Mouse (Mus musculus) thymus, postnatal 4 days (tissue): ENCODE measurements around the gene Card10.
"Not testable (repeated sequence)": the region's sequence is repeated elsewhere in the genome, so short reads cannot be mapped to it uniquely, and the experiment has no call there.

Experiments used
- DNase-seq: peaks from one replicate; pipeline ENCODE4 v3.0.0; 2021

Gene Card10

DNA sequence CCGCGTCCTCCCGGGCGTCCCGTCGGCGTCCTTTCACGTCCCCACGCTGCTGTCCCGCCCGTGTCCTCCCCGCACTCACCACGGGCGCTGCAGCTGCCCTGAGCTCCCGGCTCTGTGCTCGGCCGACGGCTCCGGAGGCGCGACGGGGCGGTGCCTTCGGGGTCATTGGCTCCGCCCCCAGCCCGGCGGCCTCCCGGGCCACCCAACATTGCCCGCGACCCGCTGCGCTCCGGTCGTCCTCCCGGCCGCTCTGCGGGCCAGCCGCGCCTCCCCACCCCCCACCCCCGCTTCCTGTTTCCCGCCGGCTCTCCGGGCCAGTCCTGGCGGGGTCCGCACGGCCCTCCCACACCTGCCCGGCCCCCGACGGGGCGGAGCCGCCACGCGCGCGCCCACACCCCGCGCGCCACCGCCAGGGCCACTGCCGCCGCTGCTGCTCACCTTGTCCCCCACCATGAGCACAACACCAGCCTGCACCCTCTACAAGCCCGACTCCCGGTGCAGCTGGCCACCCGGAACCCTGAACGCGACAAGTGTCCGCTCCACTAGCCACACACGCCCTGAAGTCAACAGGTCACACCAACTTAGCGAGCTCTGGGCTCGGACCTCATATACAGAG lies at the start of gene Card10:
Gene Card10 (minus strand): TSS at position 267 of the 616 bp plus-strand sequence.
- peak; percentile 72 for DNase-seq

DNA sequence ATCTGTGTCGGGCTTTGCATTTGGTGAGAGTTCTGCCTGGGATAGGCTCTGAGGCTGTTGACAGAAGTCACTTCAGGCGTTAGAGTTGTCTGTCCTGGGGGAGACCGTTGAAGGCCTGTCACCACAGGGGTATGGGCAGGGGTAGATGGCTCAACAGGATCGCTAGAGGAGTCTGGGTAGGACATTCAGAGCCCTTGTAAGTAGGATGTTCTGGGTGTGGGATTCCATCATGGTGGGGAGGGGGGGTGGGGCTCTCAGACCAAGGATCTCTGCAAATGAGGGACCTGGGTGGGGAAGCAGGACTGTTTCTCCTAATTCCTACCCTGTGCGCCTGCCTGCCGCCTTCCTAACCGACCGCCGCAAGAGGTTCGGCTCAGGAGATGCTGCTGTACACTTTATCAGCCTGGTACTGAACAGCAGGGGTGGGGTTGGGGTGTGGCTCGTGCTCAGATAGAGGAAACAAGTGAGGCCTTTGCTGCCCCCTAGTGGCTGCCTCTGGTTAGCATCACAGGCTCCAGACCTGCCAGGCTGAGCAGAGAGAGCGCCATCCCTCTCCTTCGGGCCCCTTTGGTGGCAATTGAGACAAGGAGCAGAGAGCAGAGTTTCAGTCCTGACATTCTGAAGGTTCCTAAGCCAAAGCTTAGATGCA lies 48.8 kb upstream of the Card10 start:
- DNase-seq, result peak; percentile 96

DNA sequence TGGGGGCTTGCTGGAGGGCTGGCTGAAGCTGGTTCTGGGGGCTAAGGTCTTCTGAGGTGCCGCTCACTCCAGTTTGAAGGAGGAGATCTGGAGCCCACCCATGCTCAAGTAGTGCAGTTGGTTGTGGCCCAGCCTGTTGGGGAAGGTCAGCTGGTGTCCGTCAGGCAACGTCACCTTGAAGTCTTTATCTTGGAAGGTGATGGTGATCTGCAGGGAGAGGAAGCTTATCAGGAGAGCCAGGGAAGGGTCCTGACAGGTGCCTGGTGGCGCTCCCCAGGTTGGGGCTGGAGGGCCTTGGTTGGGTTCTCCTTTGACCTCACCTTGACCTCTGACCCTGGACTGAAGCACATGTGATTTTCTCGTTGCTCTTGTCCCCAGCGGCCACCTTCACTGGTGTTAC lies 48.1 kb upstream of the Card10 start:
- DNase-seq, result no peak

DNA sequence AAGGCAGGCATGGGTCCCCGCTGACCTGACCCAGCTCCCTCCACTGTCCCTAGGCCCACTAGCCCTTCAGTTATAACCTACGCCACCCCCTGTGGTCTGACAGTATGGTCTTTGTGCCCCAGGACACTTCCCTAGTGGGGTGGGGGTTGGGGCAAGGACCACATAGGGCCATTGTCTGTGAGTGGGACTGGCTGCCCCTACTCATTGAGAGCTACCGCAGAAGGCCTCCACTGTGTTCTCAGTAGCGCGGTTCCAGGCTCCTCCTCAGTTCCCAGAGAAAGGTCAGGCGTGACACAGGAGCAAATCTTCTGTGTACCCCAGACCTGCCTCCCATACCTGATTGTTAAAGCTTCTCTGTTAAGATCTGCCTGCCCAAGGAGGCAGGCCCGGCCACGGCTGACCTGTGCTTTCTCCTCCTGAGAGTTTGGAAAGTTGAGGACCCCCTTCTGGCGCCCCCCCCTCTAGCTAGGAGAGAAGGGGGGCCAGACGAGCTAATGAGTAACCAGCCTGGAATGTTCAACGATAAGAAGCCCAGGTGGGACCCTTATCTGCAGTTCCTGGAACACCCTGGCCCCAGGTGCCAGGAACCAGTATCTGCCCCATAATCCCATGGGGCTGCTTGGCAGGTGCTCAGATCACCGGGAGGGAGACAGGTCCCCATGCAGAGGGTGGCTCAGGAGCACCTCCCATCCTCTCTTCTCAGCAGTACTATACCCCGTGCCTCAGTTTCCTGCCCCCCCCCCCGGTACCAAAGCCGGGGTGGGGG lies 47.4 kb upstream of the Card10 start:
- DNase-seq, result no peak

DNA sequence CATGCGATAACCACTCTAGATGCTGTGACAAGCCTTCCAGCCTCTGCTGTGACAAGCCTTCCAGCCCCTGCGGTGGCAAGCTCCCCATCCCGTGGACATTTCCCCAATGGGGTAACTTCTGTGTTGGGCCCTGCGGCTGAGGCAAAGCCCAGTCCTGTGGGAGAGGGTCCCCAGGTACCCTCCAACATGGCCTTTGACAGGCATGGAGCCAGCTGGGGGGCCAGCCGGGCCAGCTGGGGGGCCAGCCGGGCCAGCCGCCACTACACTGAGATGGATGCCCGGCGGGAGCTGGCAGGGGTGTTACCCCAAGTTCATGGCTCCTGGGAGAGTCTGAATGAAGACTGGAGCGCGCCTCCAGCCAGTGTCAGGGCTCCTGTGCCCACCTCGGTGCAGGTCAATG lies 46.6 kb upstream of the Card10 start:
- no peak for DNase-seq

DNA sequence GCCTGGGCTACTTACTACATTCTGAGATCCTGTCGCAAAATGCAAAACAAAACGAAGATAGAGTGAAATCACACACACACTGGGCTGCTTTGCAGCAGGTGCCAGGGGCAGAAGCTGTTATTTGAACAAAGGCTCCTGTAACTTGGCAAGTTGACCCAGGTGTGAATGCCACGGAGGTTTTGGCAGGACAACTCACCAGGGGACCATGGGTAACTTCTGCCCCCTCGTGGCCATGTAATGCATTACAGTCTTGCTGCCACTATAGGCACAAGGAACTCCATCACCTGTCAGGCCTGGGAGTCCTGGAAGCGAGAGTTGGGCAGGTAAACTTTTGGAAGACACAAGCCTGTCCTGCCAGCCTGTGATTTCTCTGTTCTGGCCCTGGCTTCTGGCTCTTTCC lies 45.6 kb upstream of the Card10 start:
- peak; percentile 92 for DNase-seq

DNA sequence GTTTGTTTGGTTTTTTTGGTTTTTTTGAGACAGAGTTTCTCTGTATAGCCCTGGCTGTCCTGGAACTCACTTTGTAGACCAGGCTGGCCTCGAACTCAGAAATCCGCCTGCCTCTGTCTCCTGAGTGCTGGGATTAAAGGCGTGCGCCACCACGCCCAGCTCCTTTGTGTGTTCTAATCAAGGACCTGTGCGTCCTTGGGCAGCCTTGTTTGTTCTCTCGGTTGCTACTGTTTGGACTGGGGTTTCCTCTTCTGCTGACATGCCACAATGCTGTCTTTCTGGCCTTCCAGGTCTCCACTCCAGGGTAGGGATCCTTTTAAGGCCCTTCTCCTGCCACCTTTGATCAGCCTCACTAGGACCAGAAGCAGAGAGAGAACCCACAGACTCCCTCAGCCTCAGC lies 44.0 kb upstream of the Card10 start:
- DNase-seq, result not testable (repeated sequence)

DNA sequence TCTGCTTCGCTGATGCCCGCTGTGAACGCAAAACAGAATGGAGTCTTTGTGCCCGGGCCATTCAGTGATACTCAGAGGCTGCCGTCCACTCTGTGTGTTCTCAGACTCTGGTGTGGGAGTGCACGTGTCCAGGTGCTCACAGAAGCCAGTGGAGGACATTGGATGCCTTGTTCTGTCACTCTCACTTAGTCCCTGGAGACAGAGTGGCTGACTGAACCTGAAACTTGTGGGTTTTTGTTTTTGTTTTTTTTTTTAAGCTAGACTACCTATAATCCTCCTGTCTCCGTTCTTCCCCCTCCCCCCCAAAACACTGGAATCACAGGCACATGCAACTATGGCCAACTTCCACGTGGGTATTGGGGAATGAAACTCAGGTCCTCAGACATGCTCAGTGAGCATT lies 43.5 kb upstream of the Card10 start:
- DNase-seq, result no peak

DNA sequence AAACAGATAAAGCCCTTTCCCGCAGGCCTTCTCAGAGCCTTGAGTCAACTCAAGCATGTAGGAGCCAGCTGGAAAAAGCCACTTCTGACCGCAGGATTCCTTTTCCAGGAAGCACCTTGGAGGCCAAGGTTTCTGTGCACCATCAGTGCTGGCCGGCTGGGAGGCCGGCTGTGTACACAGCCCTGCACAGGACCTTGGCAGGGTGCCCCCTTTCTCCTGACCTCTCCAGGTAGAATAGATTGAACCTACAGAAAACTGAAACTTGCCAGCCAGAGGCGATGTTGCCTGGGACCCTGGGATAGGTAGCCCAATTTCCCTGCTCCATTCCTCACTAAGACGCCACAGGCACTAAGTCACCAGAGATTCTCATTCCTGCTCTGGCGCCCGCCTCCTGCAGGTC lies 43.0 kb upstream of the Card10 start:
- no peak for DNase-seq

DNA sequence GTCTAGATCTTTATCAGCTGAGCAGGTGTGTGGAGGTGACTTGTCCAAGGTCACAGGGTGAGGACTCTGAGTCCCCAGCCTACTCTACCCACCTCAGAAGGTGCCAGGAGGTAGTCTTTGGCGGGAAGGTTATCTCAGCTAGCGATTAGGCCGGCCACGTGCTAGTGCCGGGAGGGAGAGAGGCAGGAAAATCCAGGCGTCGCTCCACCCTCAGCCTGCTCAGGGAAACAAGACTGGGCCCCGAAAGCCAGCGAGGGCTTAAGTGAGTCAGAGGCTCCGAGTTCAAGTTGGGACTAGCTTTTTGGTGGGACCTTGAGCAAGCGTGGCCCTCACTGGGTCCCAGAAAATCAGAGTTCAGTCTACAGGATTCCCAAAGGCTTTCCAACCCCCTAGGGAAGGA lies 42.5 kb upstream of the Card10 start:
- DNase-seq, result no peak

DNA sequence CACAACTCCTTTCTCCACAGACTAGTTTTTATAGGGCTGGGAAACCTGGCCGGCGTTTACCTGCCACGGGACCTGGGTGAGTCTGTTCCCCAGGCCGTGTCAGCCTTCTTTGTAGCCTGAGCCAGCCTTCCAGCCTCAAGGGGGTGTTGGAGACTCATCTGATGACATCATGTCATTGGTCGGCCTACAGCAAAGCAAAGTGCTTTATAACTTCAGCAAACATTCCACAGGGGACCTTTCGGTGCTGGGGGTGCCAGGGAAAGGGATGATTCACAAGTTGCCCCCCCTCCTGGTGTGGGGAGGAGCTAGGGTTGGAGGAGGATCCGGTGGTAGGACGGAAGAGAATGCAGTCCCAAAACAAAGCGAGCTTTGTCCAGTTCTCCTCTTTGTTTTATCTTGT lies 41.9 kb upstream of the Card10 start:
- no peak for DNase-seq

DNA sequence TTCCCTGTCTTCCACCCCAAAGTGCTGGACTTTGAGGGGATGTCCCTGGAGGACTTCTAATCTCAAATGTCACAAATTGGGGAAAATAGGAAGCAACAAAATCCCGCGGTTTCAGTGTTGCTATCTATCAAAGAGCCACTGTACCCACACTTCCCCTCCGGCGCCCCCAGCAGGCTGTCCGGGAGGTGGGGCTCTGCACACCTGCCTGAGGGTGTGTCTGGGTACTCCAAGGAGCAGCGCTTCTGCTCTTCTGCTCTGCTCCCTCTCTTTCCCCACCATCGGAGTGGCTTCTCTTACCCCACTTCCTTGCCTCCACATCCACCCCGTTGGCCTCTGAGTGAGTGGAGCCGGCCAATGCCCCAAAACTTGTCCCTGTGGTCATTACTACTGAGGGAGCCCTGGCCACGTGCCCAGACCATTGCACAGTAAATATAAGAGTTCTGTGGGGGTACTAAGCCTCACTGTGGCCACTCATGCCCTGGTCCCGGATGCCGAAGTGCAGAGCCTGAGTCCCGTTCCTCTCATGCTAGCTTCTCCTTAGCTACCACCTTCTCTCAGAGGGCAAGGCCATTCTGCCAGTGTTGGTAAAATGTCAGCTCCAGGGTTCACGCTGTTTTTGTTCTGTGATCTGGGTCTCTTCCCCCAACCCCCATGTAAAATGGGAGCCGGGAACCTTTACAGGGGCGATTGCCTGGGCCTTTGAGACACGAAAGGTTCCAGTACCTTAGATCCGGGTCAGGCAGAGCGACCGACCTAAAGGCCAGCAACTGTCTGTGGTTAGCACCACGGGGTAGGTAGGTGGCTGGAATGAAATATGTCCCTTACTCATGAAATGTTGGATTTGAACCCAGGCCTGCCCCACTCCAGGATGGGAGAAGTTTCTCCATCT lies 41.0 kb upstream of the Card10 start:
- DNase-seq, result peak; percentile 86

DNA sequence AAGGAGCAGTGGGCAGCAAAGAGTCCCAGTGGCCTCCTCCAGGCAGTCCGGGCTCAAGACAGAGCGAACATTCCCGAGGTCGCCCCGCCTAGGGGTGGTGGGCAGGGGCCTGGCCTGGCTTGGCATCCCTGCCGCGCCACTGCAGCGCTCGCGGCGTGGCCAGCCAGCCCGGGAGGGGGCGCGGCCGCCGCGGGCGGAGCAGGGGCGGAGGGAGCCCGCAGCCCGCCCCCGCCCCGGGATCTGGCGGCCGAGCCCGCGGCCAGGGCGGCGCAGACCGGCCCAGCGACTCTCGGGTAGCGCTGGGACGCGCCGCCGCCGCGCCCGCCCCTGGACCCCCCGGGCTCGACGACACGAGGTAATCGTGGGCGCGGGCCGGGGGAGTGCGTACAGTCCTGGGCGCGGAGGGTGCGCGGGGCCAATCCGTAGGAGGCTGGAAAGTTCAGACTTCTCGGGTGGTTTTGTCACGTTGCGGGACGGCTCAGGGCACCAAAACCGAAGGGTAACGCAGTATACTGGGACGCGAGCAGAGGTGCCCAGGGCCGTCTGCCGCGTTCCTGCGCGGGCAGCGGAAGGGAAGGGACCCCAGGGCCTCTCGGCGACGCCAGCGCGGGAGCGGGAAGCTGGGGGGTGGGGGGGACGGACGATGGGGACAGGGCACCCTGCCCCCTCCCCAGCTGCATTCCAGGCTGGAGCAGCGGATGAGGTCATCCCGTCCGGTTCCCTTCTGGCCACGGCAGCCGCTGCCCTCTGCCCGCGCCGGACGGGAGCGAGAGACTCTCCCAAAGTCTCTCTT lies 39.7 kb upstream of the Card10 start, which contains the start of gene Cdc42ep1:
Gene Cdc42ep1 (plus strand): TSS at position 254 of the 793 bp plus-strand sequence.
- peak; percentile 48 for DNase-seq

DNA sequence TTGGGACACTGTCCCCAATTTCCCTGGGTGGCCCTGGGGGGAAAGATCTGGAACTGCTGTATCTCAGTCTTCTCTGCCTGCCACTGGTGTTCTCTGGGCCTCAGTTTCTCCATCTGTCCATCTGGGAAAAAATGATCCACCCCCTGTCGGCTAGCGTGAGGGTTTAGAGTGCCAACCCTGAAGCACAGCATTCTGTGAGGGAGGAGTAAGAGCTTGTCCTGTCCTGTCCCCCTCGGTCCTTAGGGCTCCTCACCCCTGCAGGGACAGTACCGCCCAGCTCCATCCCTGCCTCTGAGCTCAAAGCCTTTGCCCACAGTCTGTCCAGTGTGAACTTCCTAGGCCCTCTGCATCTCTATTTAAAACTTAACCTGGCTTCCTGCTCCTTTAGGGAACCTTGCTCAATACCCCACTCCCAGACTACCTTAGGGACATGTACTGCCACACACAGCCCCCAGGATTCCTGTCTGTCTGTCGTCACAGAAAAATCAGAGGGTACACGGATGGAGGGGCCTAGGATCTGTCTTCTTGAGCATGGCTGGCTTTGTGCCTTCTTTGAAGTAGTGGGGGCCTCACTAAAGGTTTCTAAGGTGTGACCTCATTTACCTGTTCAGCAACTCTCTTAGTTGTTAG lies 38.4 kb upstream of the Card10 start:
- no peak for DNase-seq

DNA sequence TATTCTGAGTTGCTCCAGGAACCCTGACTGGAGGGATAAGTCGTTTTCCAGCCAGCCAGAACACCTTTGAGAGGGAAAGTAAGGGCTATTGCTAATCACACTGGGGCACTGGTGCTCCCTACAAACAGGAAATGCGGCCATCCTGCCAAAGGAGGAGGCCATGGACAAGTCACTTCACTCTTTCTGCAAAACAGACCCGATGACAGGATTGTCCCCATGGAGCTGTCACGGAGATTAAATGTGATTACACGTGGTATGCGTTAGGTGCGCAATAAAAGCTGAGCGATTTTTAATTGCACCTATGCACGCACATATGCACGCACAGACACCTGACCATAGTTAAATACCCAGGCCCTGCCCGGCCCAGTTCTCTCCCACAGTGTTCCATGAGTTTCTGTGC lies 37.9 kb upstream of the Card10 start:
- no peak for DNase-seq

DNA sequence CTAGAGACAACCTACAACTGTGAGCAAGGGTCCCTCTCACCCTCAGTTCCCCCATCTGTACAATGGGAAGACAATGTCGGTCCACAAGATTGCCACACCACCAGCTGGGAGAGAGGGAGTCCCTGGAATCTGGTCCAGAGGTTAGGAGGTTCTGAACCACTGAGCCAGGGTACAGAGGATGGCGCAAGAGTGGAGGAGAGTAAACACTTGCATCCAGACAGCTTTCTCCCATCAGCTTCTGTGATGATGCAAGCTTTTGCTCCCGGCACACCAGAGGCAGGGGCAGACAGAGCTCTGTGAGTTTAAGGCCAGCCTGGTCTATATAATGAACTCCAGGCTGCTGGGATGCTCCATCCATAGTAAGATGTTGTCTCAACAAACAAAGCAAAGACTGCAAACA lies 37.4 kb upstream of the Card10 start:
- DNase-seq, result no peak

DNA sequence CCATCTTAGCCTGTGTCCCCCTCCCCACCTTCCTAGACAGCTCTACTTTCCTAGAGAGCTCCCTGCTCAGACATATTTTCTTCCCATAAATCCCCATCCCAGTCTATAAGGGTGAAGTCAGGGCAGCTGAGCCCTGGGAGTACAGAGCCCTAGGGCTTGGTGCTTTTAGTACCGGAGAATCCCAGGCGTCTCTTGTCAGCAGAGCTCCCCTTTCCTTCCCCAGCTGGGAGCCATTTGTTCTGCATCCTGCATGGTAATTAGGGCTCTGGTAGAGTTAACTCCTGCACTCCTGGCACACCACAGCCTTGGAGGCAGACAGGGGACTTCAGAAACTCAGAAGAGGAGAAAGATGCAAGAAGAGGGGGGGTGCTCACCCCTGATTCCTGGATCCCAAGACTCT lies 36.9 kb upstream of the Card10 start:
- DNase-seq, result no peak

DNA sequence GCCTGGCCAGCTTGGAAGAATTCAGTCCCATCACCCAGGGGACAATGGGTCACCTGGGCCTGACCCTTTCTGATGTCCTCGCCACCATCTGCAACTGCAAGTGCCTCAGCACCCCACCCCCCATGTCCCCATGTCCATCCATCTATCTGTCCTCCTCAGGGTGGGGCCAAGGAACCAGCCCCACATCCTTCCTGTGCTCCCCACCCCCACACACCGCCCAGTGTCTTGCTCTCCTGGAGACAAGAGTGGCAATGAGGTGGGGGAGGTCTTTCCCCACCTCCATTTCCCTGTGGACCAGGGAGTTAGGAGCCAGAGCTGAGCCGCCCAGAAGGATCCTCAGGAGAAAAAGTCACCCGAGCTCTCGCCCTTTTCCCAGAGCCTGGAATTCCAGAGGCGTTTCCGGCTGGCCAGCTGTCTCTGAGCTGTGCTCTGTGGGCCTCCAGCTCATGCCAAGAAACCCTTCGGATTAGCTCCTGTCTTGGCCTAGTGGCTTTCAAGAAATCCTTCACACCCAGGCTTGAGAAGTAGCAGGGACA lies 33.3 kb upstream of the Card10 start:
- no peak for DNase-seq

DNA sequence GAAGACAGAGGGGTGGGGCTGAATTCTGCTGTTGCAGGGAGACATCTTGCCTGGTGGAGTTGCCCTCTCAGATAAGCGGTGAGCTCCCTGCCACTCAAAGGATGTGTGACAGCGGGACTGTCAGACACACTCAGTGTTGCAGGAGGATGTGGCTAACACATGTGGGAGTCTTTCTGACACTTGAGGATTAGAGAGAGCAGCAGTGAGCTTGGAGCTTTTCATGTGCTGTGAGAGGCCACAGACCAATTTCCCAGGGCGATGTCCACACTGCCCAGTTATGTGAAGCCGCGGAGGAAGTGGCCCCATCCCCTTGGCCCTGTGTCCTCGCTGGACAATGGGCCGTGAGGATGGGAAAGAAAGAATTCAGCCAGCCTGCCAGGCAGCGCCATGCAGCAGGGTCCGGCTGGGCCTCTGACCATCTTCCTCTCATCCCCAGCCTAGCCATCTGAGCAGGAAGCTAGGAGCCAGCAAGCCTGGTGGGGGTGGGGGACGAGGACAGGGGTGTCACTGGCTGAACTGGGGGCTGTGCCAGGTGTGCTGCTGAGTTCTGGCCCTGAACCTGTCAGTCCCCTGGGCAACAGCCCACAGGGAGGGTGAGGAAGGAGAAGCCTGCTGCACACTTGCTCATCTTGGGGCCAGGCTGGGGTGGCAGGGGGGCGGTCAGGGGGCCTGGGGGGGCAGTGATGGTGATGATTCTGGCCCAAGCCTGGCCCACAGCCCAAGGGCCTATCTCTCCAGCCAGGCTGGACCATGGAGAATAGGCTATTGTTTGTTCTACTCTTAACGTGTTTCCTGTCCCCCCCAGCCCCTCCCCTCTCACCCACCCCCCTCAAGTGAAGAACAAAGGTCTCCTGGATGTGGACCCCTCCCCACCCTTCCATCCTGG lies 32.6 kb upstream of the Card10 start:
- peak; percentile 52 for DNase-seq

DNA sequence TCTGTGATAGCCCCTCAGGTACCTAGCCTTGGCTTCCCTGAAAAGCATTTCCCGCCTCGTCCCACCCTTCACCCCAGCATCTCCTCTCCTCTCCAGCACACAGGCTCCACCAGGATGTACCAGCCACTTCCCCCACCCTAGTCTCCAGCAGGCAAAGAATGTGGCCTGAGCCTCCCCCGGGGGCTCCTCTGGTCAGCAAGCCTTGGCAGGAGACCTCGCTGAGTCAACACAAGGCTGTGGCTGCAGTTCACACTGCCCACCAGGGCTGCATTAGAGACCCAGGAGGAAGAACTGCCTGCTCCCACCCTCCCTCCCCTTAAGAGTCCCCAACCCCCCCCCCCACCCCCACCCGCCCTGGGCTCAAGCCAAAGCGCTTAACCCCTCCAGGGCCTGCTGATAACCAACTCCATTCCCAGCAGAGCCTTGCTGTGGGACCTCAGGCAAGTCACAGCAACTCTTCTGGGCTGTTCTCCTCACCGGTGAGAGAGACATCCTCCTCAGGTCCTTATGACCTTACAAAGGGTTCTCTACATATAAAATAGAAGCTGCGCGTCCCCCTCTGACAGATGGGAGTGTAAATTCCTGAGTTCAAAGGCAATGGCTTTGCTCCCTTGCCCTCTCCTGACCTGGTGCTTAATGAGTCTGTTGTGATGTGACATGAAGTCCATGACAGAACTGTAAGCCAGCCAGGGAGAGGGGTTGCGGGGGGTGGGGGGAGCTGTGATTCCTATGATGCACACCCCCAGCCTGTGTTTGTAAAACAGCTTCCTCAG lies 31.6 kb upstream of the Card10 start:
- no peak for DNase-seq
